Mouse (Mus musculus) midbrain, embryonic 16.5 days (tissue): Measurements from ENCODE around the gene Rhog. TPM values are rescaled to one million over a fixed set of nuclear protein-coding genes. Genes with fewer than 3 reads are reported as not detected.

Source experiments
- ATAC-seq: fragments of 200-750 bp; cut with Nextera tagmentation; 2 replicates; pipeline ENCODE4 v1.8.0; 2017; ENCODE audit warnings: moderate TSS enrichment
- H3K27ac ChIP-seq: fragments of 300-500 bp; sonication (generic); 2 replicates; pipeline ENCODE4 v1.5.1; 2014; ENCODE audit warnings: mild to moderate bottlenecking, low read length, mixed read lengths
- H3K27me3 ChIP-seq: fragments of 300-500 bp; sonication (generic); 2 replicates; pipeline ENCODE4 v1.6.1; 2014; ENCODE audit warnings: low read depth, low read length, mixed read lengths; ENCODE audit not compliant: control insufficient read depth, insufficient read depth
- H3K36me3 ChIP-seq: fragments of 300-500 bp; sonication (generic); 2 replicates; pipeline ENCODE4 v1.6.1; 2014; ENCODE audit warnings: mild to moderate bottlenecking, low read length, moderate library complexity, mixed read lengths; ENCODE audit not compliant: control insufficient read depth, insufficient read depth
- H3K4me1 ChIP-seq: fragments of 300-500 bp; sonication (generic); 2 replicates; pipeline ENCODE4 v1.6.1; 2014; ENCODE audit warnings: mild to moderate bottlenecking, low read length, mixed read lengths; ENCODE audit not compliant: control insufficient read depth, insufficient read depth
- H3K4me2 ChIP-seq: fragments of 300-500 bp; sonication (generic); 2 replicates; pipeline ENCODE4 v1.6.1; 2014; ENCODE audit warnings: mild to moderate bottlenecking, low read length, mixed read lengths
- H3K4me3 ChIP-seq: fragments of 300-500 bp; sonication (generic); 2 replicates; pipeline ENCODE4 v1.5.1; 2014; ENCODE audit warnings: low read depth, mild to moderate bottlenecking, low read length, moderate library complexity, mixed read lengths
- H3K9ac ChIP-seq: fragments of 300-500 bp; sonication (generic); 2 replicates; pipeline ENCODE4 v1.6.1; 2014; ENCODE audit warnings: low read depth, low read length, mixed read lengths
- H3K9me3 ChIP-seq: fragments of 300-500 bp; sonication (generic); replicated peaks from 2 replicates; pipeline ENCODE4 v1.6.1; 2014; ENCODE audit warnings: mild to moderate bottlenecking, low read length, mixed read lengths; ENCODE audit not compliant: control insufficient read depth, poor library complexity, severe bottlenecking
- WGBS: fragments of 180-500 bp; shearing (Covaris S2); extraction: QIAGEN DNeasy Blood & Tissue Kit; methylation state at CpG from one replicate; pipeline ENCODE4 v1.1.7; 2014; 5-methylcytosine and 5-hydroxymethylcytosine counted together
- polyA plus RNA-seq: library from polyadenylated mRNA; unstranded; fragments of >200 nt; fragmentation: Nextera tagmentation; extraction: Ambion mirVana; gene quantifications from 2 replicates; pipeline ENCODE4 v1.2.1, GENCODE M21; 2015

Gene Rhog
- polyA plus RNA-seq, 1 experiment from 2014 or later, result 12.8 TPM

- no peaks in the 10 kb centered on the region for H3K9me3 ChIP-seq
- no peak overlapping the region for H3K27ac ChIP-seq
- no peaks in the 10 kb centered on the region for H3K27me3 ChIP-seq
- H3K36me3 ChIP-seq, result no peaks in the 10 kb centered on the region
- H3K4me2 ChIP-seq, result no peak overlapping the region
- H3K9ac ChIP-seq, result no peak overlapping the region
- H3K4me3 ChIP-seq, result no peak overlapping the region
- ATAC-seq, result no peak
- WGBS, result 78% methylated on average over 3 of the region's 3 CpGs
- no peaks in the 10 kb centered on the region for H3K4me1 ChIP-seq
Measured at GRCm38 (mm10) chr7:102200576-102200975, 55.3 kb downstream of the Rhog start.

DNA sequence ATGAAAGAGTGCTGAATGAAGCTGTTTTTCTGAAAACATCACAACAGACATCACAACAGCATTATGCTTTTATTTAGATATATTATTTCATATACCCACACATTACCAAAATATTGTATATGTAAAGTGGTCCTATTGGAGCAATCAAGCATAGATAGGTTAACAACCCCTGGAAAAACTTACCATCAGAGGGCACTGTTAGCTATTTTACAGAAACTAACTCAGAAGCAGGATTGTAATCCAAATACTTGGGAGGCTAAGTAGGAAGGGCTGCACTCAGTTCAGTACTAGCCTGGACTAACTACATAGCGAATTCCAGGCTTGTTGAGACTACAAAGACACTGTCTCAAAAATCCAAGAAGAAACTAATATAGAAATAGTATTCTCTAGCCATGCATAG lies 63.5 kb downstream of the Rhog start:
- Histone ChIP-seq H3K9ac (no peak overlapping the region), H3K27me3 (no peaks in the 10 kb centered on the region), H3K4me1 (no peaks in the 10 kb centered on the region), H3K9me3 (no peaks in the 10 kb centered on the region), H3K27ac (no peak overlapping the region), H3K36me3 (peaks cover 21% of the 10 kb centered on the region), H3K4me3 (no peak overlapping the region), H3K4me2 (no peak overlapping the region)
- no peak for ATAC-seq
- 94% methylated on average over 1 of the region's 1 CpGs for WGBS

Other genes starting within 250 kb of the Rhog start
- 4.1 and 4.9 TPM in 2 replicates for gene Il18bp, start 237.4 kb downstream of the Rhog start, polyA plus RNA-seq
- 36.1 and 36.6 TPM in 2 replicates for gene Rnf121, start 190.6 kb downstream of the Rhog start, polyA plus RNA-seq
- 28.7 and 31.5 TPM in 2 replicates for gene Xndc1, start 190.5 kb downstream of the Rhog start, polyA plus RNA-seq
- 1.1 and 1.3 TPM in 2 replicates for gene Xntrpc, start 190.3 kb downstream of the Rhog start, polyA plus RNA-seq
- gene Trpc2, start 172.9 kb downstream of the Rhog start, polyA plus RNA-seq, result not detected in 2 replicates
- gene Art1, start 154.3 kb downstream of the Rhog start, polyA plus RNA-seq, result 0.25 and 0.57 TPM in 2 replicates
- 0.17 TPM in 1 of 2 replicates, not detected in the other for gene Art5, start 146.6 kb downstream of the Rhog start, polyA plus RNA-seq
- gene Chrna10, start 139.2 kb downstream of the Rhog start, polyA plus RNA-seq, result not detected in 2 replicates
- 19.9 and 21.2 TPM in 2 replicates for gene Nup98, start 45.9 kb downstream of the Rhog start, polyA plus RNA-seq
- 57.8 and 61.3 TPM in 2 replicates for gene Pgap2, start 45.8 kb downstream of the Rhog start, polyA plus RNA-seq
- gene Stim1, start 11.8 kb upstream of the Rhog start, polyA plus RNA-seq, result 10.2 and 12.5 TPM in 2 replicates
- gene Rrm1, start 185.6 kb upstream of the Rhog start, polyA plus RNA-seq, result 38.5 and 42.8 TPM in 2 replicates
- 0.47 and 0.59 TPM in 2 replicates for gene Olfr543, start 225.6 kb upstream of the Rhog start, polyA plus RNA-seq
- gene Olfr544, start 232.3 kb upstream of the Rhog start, polyA plus RNA-seq, result 0.19 and 0.25 TPM in 2 replicates
- 0.23 and 0.25 TPM in 2 replicates for gene Olfr545, start 243.5 kb upstream of the Rhog start, polyA plus RNA-seq